Mouse (Mus musculus) testis, adult 2 months (tissue): ENCODE measurements around the gene Atxn7l3.

ENCODE experiments used
- CTCF ChIP-seq: fragments of 200-500 bp; IDR thresholded peaks from 2 replicates; pipeline ENCODE4 v1.5.1; 2012; ENCODE audit warnings: low read depth, mild to moderate bottlenecking, inconsistent platforms, low read length, moderate library complexity; ENCODE audit not compliant: control insufficient read depth, insufficient read depth, insufficient replicate concordance
- POLR2A ChIP-seq: fragments of 200-500 bp; IDR thresholded peaks from 2 replicates; pipeline ENCODE4 v1.6.1; 2012; ENCODE audit warnings: low read depth, mild to moderate bottlenecking, inconsistent platforms, low read length, moderate library complexity; ENCODE audit not compliant: control insufficient read depth

GRCm38 (mm10) chr11:102249351-102250090 lies 46.9 kb downstream of the Atxn7l3 start:
- no peak for TF ChIP-seq POLR2A
- no peak for TF ChIP-seq CTCF
